Mouse (Mus musculus) MEL (cell line): ENCODE results near the gene Haghl. TPM values are rescaled to one million over a fixed set of nuclear protein-coding genes. Genes with fewer than 3 reads are reported as not detected.

Source experiments
- DNase-seq: peaks from one replicate; pipeline ENCODE4 v3.0.0; 2011; ENCODE audit warnings: low read depth, low spot score
- H3K27ac ChIP-seq: 2 replicates; pipeline ENCODE4 v1.5.1; 2012; ENCODE audit warnings: low read depth, mild to moderate bottlenecking, control low read depth, low read length, moderate library complexity; ENCODE audit not compliant: control insufficient read depth
- H3K27me3 ChIP-seq, 2 experiments: fragments of 150-350 bp in 1 of 2; sonication (generic) in 1 of 2; 2 replicates each; pipeline ENCODE4 v1.6.1; 2012; ENCODE audit warnings: low read length in 2 of 2, mild to moderate bottlenecking in 2 of 2, improper control_type of control experiment in 1 of 2, moderate library complexity in 1 of 2; ENCODE audit not compliant: insufficient read depth in 2 of 2, control insufficient read depth in 1 of 2
- H3K36me3 ChIP-seq, 2 experiments: 2 replicates each; pipeline ENCODE4 v1.6.1; 2012 to 2014; ENCODE audit warnings: low read length in 2 of 2, improper control_type of control experiment in 1 of 2, inconsistent platforms in 1 of 2, mild to moderate bottlenecking in 1 of 2; ENCODE audit not compliant: insufficient read depth in 2 of 2, control insufficient read depth in 1 of 2
- H3K4me1 ChIP-seq, 2 experiments: fragments of 150-350 bp in 1 of 2; sonication (generic) in 1 of 2; 2 replicates each; pipeline ENCODE4 v1.6.1; 2012; ENCODE audit warnings: low read length in 2 of 2, improper control_type of control experiment in 1 of 2, mild to moderate bottlenecking in 1 of 2; ENCODE audit not compliant: insufficient read depth in 2 of 2, control insufficient read depth in 1 of 2
- H3K4me3 ChIP-seq, 2 experiments: fragments of 150-350 bp in 1 of 2; sonication (generic) in 1 of 2; 2 replicates each; pipeline ENCODE4 v1.5.1; 2012; ENCODE audit warnings: low read depth in 2 of 2, low read length in 2 of 2, mild to moderate bottlenecking in 2 of 2, moderate library complexity in 2 of 2, control low read depth in 1 of 2, improper control_type of control experiment in 1 of 2; ENCODE audit not compliant: control insufficient read depth in 1 of 2, insufficient read depth in 1 of 2
- H3K79me2 ChIP-seq: 2 replicates; pipeline ENCODE4 v1.6.1; 2012; ENCODE audit warnings: mild to moderate bottlenecking, low read length, moderate library complexity; ENCODE audit not compliant: control insufficient read depth, poor library complexity, insufficient read depth
- H3K9ac ChIP-seq: 2 replicates; pipeline ENCODE4 v1.6.1; 2012; ENCODE audit warnings: low read depth, mild to moderate bottlenecking, control low read depth, low read length, moderate library complexity; ENCODE audit not compliant: control insufficient read depth, poor library complexity, severe bottlenecking
- H3K9me3 ChIP-seq: fragments of 150-350 bp; sonication (generic); replicated peaks from 2 replicates; pipeline ENCODE4 v1.6.1; 2012; ENCODE audit warnings: mild to moderate bottlenecking, low read length, improper control_type of control experiment, moderate library complexity; ENCODE audit not compliant: insufficient read depth
- BHLHE40 ChIP-seq: IDR thresholded peaks from 2 replicates; pipeline ENCODE4 v1.6.1; 2012; ENCODE audit warnings: low read depth, mild to moderate bottlenecking, inconsistent platforms, low read length, improper control_type of control experiment, borderline replicate concordance
- ETS1 ChIP-seq: IDR thresholded peaks from 2 replicates; pipeline ENCODE4 v1.6.1; 2012; ENCODE audit warnings: low read depth, mild to moderate bottlenecking, inconsistent platforms, low read length, improper control_type of control experiment, moderate library complexity
- GATA1 ChIP-seq: IDR thresholded peaks from 2 replicates; pipeline ENCODE4 v1.6.1; 2011; ENCODE audit warnings: low read depth, low read length, improper control_type of control experiment
- HCFC1 ChIP-seq: IDR thresholded peaks from 2 replicates; pipeline ENCODE4 v1.6.1; 2012; ENCODE audit warnings: low read depth, mild to moderate bottlenecking, inconsistent platforms, low read length, improper control_type of control experiment, moderate library complexity
- MAFK ChIP-seq: IDR thresholded peaks from 2 replicates; pipeline ENCODE4 v1.6.1; 2011; ENCODE audit warnings: low read depth, mild to moderate bottlenecking, low read length, improper control_type of control experiment, borderline replicate concordance
- MAZ ChIP-seq: IDR thresholded peaks from 2 replicates; pipeline ENCODE4 v1.6.1; 2012; ENCODE audit warnings: low read depth, mild to moderate bottlenecking, inconsistent platforms, low read length, improper control_type of control experiment
- MEF2A ChIP-seq: IDR thresholded peaks from 2 replicates; pipeline ENCODE4 v1.6.1; 2014; ENCODE audit warnings: low read depth, mild to moderate bottlenecking, inconsistent platforms, low read length, improper control_type of control experiment; ENCODE audit not compliant: poor library complexity, insufficient replicate concordance, severe bottlenecking; ENCODE audit errors: extremely low read depth
- MYB ChIP-seq: IDR thresholded peaks from 2 replicates; pipeline ENCODE4 v1.6.1; 2011; ENCODE audit warnings: mild to moderate bottlenecking, low read depth, low read length, improper control_type of control experiment
- MYC ChIP-seq: IDR thresholded peaks from 2 replicates; pipeline ENCODE4 v1.6.1; 2011; ENCODE audit warnings: low read depth, mild to moderate bottlenecking, low read length, improper control_type of control experiment, moderate library complexity
- NRF1 ChIP-seq: IDR thresholded peaks from 2 replicates; pipeline ENCODE4 v1.6.1; 2014; ENCODE audit warnings: low read depth, mild to moderate bottlenecking, inconsistent platforms, low read length, improper control_type of control experiment, moderate library complexity; ENCODE audit not compliant: poor library complexity, insufficient read depth, severe bottlenecking
- POLR2A ChIP-seq, 2 experiments: IDR thresholded peaks; 2 replicates each; pipeline ENCODE4 v1.6.1; 2011 to 2012; ENCODE audit warnings: low read length in 2 of 2, mild to moderate bottlenecking in 2 of 2, control low read depth in 1 of 2, improper control_type of control experiment in 1 of 2, low read depth in 1 of 2, moderate library complexity in 1 of 2; ENCODE audit not compliant: control insufficient read depth in 1 of 2, insufficient read depth in 1 of 2, poor library complexity in 1 of 2
- POLR2AphosphoS5 ChIP-seq: IDR thresholded peaks from 2 replicates; pipeline ENCODE4 v1.6.1; 2012; ENCODE audit warnings: low read depth, borderline replicate concordance, mild to moderate bottlenecking, inconsistent platforms, low read length, moderate library complexity, mixed read lengths
- RAD21 ChIP-seq: IDR thresholded peaks from 2 replicates; pipeline ENCODE4 v1.6.1; 2011; ENCODE audit warnings: mild to moderate bottlenecking, low read depth, low read length, improper control_type of control experiment
- TAL1 ChIP-seq: IDR thresholded peaks from 2 replicates; pipeline ENCODE4 v1.6.1; 2012; ENCODE audit warnings: mild to moderate bottlenecking, inconsistent platforms, low read length, moderate library complexity, mixed read lengths
- TCF12 ChIP-seq: IDR thresholded peaks from 2 replicates; pipeline ENCODE4 v1.6.1; 2014; ENCODE audit warnings: low read depth, mild to moderate bottlenecking, inconsistent platforms, low read length, improper control_type of control experiment, moderate library complexity
- UBTF ChIP-seq: IDR thresholded peaks from 2 replicates; pipeline ENCODE4 v1.6.1; 2012; ENCODE audit warnings: low read depth, mild to moderate bottlenecking, inconsistent platforms, low read length, improper control_type of control experiment, moderate library complexity, borderline replicate concordance; ENCODE audit not compliant: insufficient read depth
- USF1 ChIP-seq: IDR thresholded peaks from 2 replicates; pipeline ENCODE4 v1.6.1; 2014; ENCODE audit warnings: low read depth, mild to moderate bottlenecking, inconsistent platforms, low read length, improper control_type of control experiment, moderate library complexity
- ZKSCAN1 ChIP-seq: IDR thresholded peaks from 2 replicates; pipeline ENCODE4 v1.6.1; 2012; ENCODE audit warnings: low read depth, mild to moderate bottlenecking, inconsistent platforms, low read length, improper control_type of control experiment, moderate library complexity
- ZMIZ1 ChIP-seq: IDR thresholded peaks from 2 replicates; pipeline ENCODE4 v1.6.1; 2012; ENCODE audit warnings: low read depth, mild to moderate bottlenecking, inconsistent platforms, low read length, improper control_type of control experiment, moderate library complexity
- polyA plus RNA-seq, 2 experiments: library from polyadenylated mRNA; stranded (reverse) in 1 of 2; unstranded in 1 of 2; fragments of >175 nt in 1 of 2; fragments of >200 nt in 1 of 2; gene quantifications; 2 replicates each; pipeline versions ENCODE4 v1.2.1 to v1.2.4; 2012; ENCODE audit warnings: low replicate concordance in 2 of 2, low read depth in 1 of 2; ENCODE audit not compliant: insufficient read length in 2 of 2, insufficient read depth in 1 of 2, missing spikeins in 1 of 2
- total RNA-seq: library from RNA; depleted of rRNA; stranded (reverse); fragments of 300-350 nt; gene quantifications from 2 replicates; pipeline ENCODE4 v1.2.3, GENCODE M21; 2012

The Haghl gene
- total and polyA plus RNA-seq, 3 experiments, result 10.7 to 13.2 TPM; not detected in 1

DNA sequence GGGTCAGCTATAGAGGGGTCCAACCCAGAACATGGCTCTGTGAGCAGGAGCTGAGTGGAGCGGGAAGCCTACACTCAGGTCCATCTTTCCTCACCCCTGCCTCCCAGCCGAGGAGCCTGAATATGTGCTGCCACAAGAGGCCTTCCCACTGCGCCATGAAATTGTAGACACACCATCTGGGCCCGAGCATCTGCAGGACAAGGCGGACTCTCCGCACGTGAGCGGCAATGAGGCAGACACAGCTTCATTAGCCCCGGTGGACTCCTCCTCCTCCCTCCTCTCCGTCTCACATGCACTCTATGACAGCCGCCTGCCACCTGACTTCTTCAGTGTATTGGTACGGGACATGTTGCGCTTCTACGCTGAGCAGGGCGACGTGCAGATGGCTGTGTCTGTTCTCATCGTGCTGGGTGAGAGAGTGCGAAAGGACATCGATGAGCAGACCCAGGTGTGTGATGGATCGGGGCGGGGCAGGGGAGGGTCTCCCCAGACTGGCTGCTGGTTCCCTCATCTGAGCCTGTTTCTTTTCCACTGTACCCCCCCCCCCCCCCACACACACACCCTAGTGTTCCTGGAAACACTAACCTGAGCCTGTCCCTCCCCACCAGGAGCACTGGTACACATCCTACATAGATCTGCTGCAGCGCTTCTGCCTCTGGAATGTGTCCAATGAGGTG is 42.2 kb upstream of the Haghl start:
- H3K4me3 ChIP-seq, result no peak overlapping the region
- no peaks in the 10 kb centered on the region for H3K9me3 ChIP-seq
- H3K4me1 ChIP-seq, result peaks cover 0 to 42% of the 10 kb centered on the region in 2 experiments; a peak in 2 of 4 replicates
- no peaks in the 10 kb centered on the region for H3K27me3 ChIP-seq
- H3K36me3 ChIP-seq, result peaks cover 0 to 16% of the 10 kb centered on the region in 2 experiments; a peak in 2 of 4 replicates
- TF ChIP-seq MYB (no peak), TAL1 (no peak), ZKSCAN1 (no peak)
- TF ChIP-seq, all 39 proteins: peak for 0
- H3K9ac ChIP-seq, result no peak overlapping the region
- no peak overlapping the region for H3K27ac ChIP-seq
- no peak for DNase-seq
- peaks cover 60% of the 10 kb centered on the region for H3K79me2 ChIP-seq

DNA sequence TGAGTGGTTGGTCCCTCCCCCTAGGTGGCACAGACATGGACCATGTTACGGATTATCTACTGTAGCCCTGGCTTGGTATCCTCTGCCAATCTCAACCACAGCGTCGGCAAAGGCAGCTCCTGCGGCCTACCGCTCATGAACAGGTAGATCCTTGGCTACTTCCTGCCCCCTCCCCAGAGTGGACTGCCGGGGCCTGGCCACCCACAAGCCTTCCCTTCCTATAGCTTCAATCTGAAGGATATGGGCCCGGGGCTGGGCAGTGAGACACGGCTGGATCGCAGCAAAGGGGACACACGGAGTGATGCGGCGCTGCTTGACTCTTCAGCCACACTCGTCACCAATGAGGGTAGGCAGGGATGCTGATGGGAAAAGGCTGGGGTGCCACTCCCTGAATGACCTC is 41.5 kb upstream of the Haghl start:
- H3K4me1 ChIP-seq, result peaks cover 0 to 42% of the 10 kb centered on the region in 2 experiments; a peak in 2 of 4 replicates
- TF ChIP-seq MYC (no peak), HCFC1 (no peak), ZMIZ1 (no peak), GATA1 (no peak), NRF1 (no peak), MAZ (no peak)
- H3K9ac ChIP-seq, result no peak overlapping the region
- H3K27me3 ChIP-seq, result no peaks in the 10 kb centered on the region
- no peak for DNase-seq
- H3K9me3 ChIP-seq, result no peaks in the 10 kb centered on the region
- no peak overlapping the region for H3K27ac ChIP-seq
- no peak overlapping the region for H3K4me3 ChIP-seq
- H3K79me2 ChIP-seq, result peaks cover 53% of the 10 kb centered on the region
- H3K36me3 ChIP-seq, result peaks cover 0 to 17% of the 10 kb centered on the region in 2 experiments; a peak in 2 of 4 replicates

DNA sequence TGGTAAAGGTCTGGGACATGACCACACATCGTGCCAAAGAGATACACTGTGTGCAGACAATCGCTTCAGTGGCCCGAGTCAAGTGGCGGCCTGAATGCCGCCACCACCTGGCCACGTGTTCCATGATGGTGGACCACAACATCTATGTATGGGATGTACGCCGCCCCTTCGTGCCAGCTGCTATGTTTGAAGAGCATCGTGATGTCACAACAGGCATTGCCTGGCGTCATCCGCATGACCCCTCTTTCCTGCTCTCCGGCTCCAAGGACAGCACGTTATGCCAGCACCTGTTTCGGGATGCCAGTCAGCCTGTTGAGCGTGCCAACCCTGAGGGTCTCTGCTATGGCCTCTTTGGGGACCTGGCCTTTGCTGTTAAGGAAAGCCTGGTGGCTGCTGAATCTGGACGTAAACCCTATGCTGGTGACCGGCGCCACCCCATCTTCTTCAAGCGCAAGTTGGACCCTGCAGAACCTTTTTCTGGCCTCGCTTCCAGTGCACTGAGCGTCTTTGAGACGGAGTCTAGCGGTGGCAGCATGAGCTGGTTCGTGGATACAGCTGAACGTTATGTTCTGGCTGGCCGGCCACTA is 40.6 kb upstream of the Haghl start:
- Histone ChIP-seq H3K27me3 (no peaks in the 10 kb centered on the region), H3K9me3 (no peaks in the 10 kb centered on the region), H3K79me2 (peaks cover 44% of the 10 kb centered on the region), H3K4me3 (no peak overlapping the region), H3K36me3 (peaks cover 0 to 12% of the 10 kb centered on the region in 2 experiments; a peak in 2 of 4 replicates), H3K27ac (no peak overlapping the region), H3K4me1 (peaks cover 0 to 33% of the 10 kb centered on the region in 2 experiments; a peak in 2 of 4 replicates), H3K9ac (no peak overlapping the region)
- TF ChIP-seq MYB (no peak), MAFK (no peak), UBTF (no peak), USF1 (no peak), POLR2A (IDR thresholded peaks at IDR 0.05; ENCODE audit: control insufficient read depth in 1 of 2, insufficient read depth in 1 of 2, low read depth in 1 of 2, low read length in 2 of 2, poor library complexity in 1 of 2) (no peak), ETS1 (no peak), BHLHE40 (no peak), POLR2AphosphoS5 (no peak), TCF12 (no peak), RAD21 (no peak), MEF2A (no peak)
- DNase-seq, result no peak
